Mouse (Mus musculus): Measurements from ENCODE around the gene Nbl1. TPM values are rescaled to one million over a fixed set of nuclear protein-coding genes. Genes with fewer than 3 reads are reported as not detected.

The Nbl1 gene
- polyA plus RNA-seq, 1 experiment from 2014 or later: 91.6 TPM

GRCm38 (mm10) chr4:139112482-139112881, 19.7 kb upstream of the Nbl1 start:
- Histone ChIP-seq H3K4me3 (ENCODE audit: low read depth, low read length) (no peak overlapping the region), H3K4me1 (ENCODE audit: control insufficient read depth, insufficient read depth, low read length) (peaks cover 2% of the 10 kb centered on the region; the same call in 1 of the 2 replicates), H3K9me3 (replicated peaks; ENCODE audit: control insufficient read depth, low read length) (no peaks in the 10 kb centered on the region), H3K27me3 (ENCODE audit: control insufficient read depth, insufficient read depth, low read length) (no peaks in the 10 kb centered on the region), H3K36me3 (replicated peaks; ENCODE audit: control insufficient read depth, insufficient read depth, low read depth, low read length) (no peaks in the 10 kb centered on the region), H3K9ac (replicated peaks; ENCODE audit: low read length) (no peak overlapping the region; the same call in 1 of the 2 replicates), H3K4me2 (ENCODE audit: low read depth, low read length) (no peak overlapping the region), H3K27ac (replicated peaks; ENCODE audit: low read depth, low read length) (no peak overlapping the region)
- no peak for DNase-seq (ENCODE audit: low spot score)
- 66% methylated on average over 3 of the region's 3 CpGs for WGBS
- no peak for ATAC-seq (replicated peaks; ENCODE audit: insufficient number of reproducible peaks, low FRiP score, low TSS enrichment, low read depth)

DNA sequence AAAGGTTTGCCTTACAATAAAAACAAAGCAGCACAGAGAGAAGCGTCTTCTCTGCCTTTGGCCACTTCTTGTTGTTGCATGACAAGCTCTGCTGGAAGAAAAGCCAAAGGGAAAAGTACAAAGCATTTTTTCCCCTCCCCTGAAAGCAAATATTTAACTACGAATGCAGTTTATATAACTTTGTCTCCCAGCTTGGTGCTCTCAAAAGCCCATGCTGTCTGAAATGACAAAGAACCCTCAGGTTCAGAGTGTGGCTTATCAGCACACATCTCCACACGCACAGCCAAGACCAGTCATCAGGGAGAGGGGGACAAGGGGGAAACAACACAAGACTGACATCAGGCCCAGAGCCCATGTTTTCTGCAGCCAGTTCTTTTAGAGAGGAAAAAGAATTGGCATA, 18.6 kb upstream of the Nbl1 start:
- Histone ChIP-seq H3K9ac (replicated peaks; ENCODE audit: low read length) (no peak overlapping the region; the same call in 1 of the 2 replicates), H3K36me3 (replicated peaks; ENCODE audit: control insufficient read depth, insufficient read depth, low read depth, low read length) (no peaks in the 10 kb centered on the region), H3K4me3 (ENCODE audit: low read depth, low read length) (no peak overlapping the region), H3K4me1 (ENCODE audit: control insufficient read depth, insufficient read depth, low read length) (peaks cover 2% of the 10 kb centered on the region; the same call in 1 of the 2 replicates), H3K4me2 (ENCODE audit: low read depth, low read length) (no peak overlapping the region), H3K9me3 (replicated peaks; ENCODE audit: control insufficient read depth, low read length) (no peaks in the 10 kb centered on the region), H3K27me3 (ENCODE audit: control insufficient read depth, insufficient read depth, low read length) (no peaks in the 10 kb centered on the region), H3K27ac (replicated peaks; ENCODE audit: low read depth, low read length) (0 out of 2 replicates have a peak overlapping the region, but pooled peaks have one; percentile 3)
- no peak for ATAC-seq (replicated peaks; ENCODE audit: insufficient number of reproducible peaks, low FRiP score, low TSS enrichment, low read depth)
- 41% methylated on average over 3 of the region's 3 CpGs for WGBS
- no peak for DNase-seq (ENCODE audit: low spot score)

DNA sequence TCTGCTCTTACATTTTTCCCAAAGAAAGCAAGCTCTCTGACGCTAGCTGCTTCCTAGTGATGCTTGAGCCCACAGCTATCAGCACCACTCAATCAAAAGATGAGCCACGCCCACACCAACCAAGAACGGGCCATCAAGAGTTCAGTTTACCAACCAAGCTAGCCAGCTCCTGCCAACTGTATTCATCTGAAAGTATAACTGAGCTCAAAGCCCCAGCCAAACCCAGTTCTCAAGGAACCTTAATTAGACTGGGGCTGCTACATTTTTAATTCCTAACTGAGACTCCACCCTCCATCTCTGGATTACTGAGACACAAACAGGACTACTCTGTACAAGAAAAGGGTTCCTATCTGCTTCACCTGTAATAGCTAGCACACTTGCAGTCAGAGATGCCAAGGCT, 18.1 kb upstream of the Nbl1 start:
- H3K4me2 ChIP-seq (ENCODE audit: low read depth, low read length): no peak overlapping the region
- 0 out of 2 replicates have a peak overlapping the region, but pooled peaks have one; percentile 3 for H3K27ac ChIP-seq (replicated peaks; ENCODE audit: low read depth, low read length)
- ATAC-seq (replicated peaks; ENCODE audit: insufficient number of reproducible peaks, low FRiP score, low TSS enrichment, low read depth): no peak

DNA sequence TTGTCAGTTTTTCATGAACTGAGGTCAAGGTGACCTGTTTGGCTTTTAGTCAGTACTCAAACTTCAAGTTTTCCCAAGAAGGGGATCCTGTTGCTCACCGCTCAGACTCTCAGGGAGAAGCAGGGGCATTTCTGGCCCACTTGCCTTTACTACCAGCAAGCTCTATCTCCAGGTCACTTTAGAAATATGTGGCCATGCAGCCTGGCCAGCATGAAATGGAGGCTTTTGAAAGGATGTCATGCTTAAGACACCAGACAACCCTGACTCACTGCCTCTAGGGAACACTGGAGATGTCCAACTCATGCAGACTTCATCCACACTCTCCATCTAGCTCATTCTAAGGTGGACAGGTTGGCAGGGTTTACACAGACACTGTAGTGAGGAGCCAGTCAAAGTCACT, 12.7 kb upstream of the Nbl1 start:
- Histone ChIP-seq H3K9me3 (replicated peaks; ENCODE audit: control insufficient read depth, low read length) (no peaks in the 10 kb centered on the region), H3K4me1 (ENCODE audit: control insufficient read depth, insufficient read depth, low read length) (no peaks in the 10 kb centered on the region), H3K27ac (replicated peaks; ENCODE audit: low read depth, low read length) (no peak overlapping the region), H3K4me3 (ENCODE audit: low read depth, low read length) (no peak overlapping the region), H3K9ac (replicated peaks; ENCODE audit: low read length) (no peak overlapping the region), H3K36me3 (replicated peaks; ENCODE audit: control insufficient read depth, insufficient read depth, low read depth, low read length) (peaks cover 2% of the 10 kb centered on the region), H3K27me3 (ENCODE audit: control insufficient read depth, insufficient read depth, low read length) (no peaks in the 10 kb centered on the region), H3K4me2 (ENCODE audit: low read depth, low read length) (no peak overlapping the region)
- DNase-seq (ENCODE audit: low spot score) (no peak), ATAC-seq (replicated peaks; ENCODE audit: insufficient number of reproducible peaks, low FRiP score, low TSS enrichment, low read depth) (no peak)
- WGBS: 98% methylated on average over 1 of the region's 1 CpGs

More for the DNA sequence above, 18.1 kb upstream of the Nbl1 start:
- WGBS: 71% methylated on average over 3 of the region's 3 CpGs
- Histone ChIP-seq H3K27me3 (ENCODE audit: control insufficient read depth, insufficient read depth, low read length) (no peaks in the 10 kb centered on the region), H3K9ac (replicated peaks; ENCODE audit: low read length) (no peak overlapping the region), H3K4me1 (ENCODE audit: control insufficient read depth, insufficient read depth, low read length) (peaks cover 2% of the 10 kb centered on the region; the same call in 1 of the 2 replicates), H3K9me3 (replicated peaks; ENCODE audit: control insufficient read depth, low read length) (no peaks in the 10 kb centered on the region), H3K36me3 (replicated peaks; ENCODE audit: control insufficient read depth, insufficient read depth, low read depth, low read length) (no peaks in the 10 kb centered on the region), H3K4me3 (ENCODE audit: low read depth, low read length) (no peak overlapping the region)
- DNase-seq (ENCODE audit: low spot score): no peak

DNA sequence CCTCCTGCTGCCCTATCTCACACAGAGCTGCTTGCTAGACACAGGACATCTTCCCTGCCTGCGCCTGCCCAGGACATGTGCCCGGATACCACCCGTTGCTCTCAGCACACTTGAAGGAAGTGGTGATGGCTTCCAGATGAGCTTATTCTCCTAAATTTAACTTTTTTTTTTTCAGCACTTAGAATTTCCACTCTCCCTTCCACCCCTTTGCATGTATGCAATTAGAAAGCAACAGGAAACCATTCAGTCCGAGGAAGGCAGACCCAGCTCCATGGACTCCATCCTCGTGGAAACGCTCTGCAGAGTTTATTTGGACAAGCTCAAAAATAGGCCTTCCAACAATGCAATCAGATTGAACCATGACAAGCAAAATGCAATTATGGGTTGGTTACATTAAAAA, 8.8 kb upstream of the Nbl1 start:
- 44% methylated on average over 6 of the region's 6 CpGs for WGBS
- Histone ChIP-seq H3K36me3 (replicated peaks; ENCODE audit: control insufficient read depth, insufficient read depth, low read depth, low read length) (peaks cover 2% of the 10 kb centered on the region), H3K4me2 (ENCODE audit: low read depth, low read length) (no peak overlapping the region), H3K27me3 (ENCODE audit: control insufficient read depth, insufficient read depth, low read length) (no peaks in the 10 kb centered on the region), H3K27ac (replicated peaks; ENCODE audit: low read depth, low read length) (0 out of 2 replicates have a peak overlapping the region, but pooled peaks have one; percentile 20), H3K4me3 (ENCODE audit: low read depth, low read length) (no peak overlapping the region), H3K9ac (replicated peaks; ENCODE audit: low read length) (no peak overlapping the region), H3K9me3 (replicated peaks; ENCODE audit: control insufficient read depth, low read length) (no peaks in the 10 kb centered on the region), H3K4me1 (ENCODE audit: control insufficient read depth, insufficient read depth, low read length) (no peaks in the 10 kb centered on the region)
- DNase-seq (ENCODE audit: low spot score) (peak; percentile 39), ATAC-seq (replicated peaks; ENCODE audit: insufficient number of reproducible peaks, low FRiP score, low TSS enrichment, low read depth) (no peak)

GRCm38 (mm10) chr4:139100326-139100725, 7.5 kb upstream of the Nbl1 start:
- H3K4me2 ChIP-seq (ENCODE audit: low read depth, low read length): no peak overlapping the region
- no peak for ATAC-seq (replicated peaks; ENCODE audit: insufficient number of reproducible peaks, low FRiP score, low TSS enrichment, low read depth)

DNA sequence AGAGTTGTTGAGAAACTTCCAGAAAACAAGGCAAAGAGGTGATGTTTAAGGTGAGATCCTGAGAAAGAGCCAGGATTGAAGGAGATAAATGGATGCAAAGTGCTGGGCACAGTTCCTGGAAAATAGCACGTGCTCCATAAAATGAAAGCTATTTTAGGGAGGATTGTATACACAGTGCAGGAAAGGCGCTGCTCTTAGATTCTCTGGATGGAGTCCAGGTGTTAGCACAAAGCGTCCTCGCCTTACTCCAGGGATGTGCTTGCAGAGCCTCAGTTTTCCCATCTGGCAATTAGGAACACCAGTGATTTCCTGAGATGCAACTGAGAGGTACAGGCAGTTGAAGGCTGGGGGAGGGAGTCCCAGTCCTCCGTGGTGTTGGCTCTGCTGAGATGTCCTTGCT, 3.4 kb upstream of the Nbl1 start:
- H3K4me2 ChIP-seq (ENCODE audit: low read depth, low read length): no peak overlapping the region
- no peaks in the 10 kb centered on the region for H3K9me3 ChIP-seq (replicated peaks; ENCODE audit: control insufficient read depth, low read length)
- H3K27me3 ChIP-seq (ENCODE audit: control insufficient read depth, insufficient read depth, low read length): peaks cover 3% of the 10 kb centered on the region; the same call in 1 of the 2 replicates
- H3K36me3 ChIP-seq (replicated peaks; ENCODE audit: control insufficient read depth, insufficient read depth, low read depth, low read length): no peaks in the 10 kb centered on the region
- ATAC-seq (replicated peaks; ENCODE audit: insufficient number of reproducible peaks, low FRiP score, low TSS enrichment, low read depth) (no peak), DNase-seq (ENCODE audit: low spot score) (no peak)
- no peak overlapping the region for H3K27ac ChIP-seq (replicated peaks; ENCODE audit: low read depth, low read length)
- no peak overlapping the region for H3K9ac ChIP-seq (replicated peaks; ENCODE audit: low read length)
- H3K4me3 ChIP-seq (ENCODE audit: low read depth, low read length): no peak overlapping the region
- H3K4me1 ChIP-seq (ENCODE audit: control insufficient read depth, insufficient read depth, low read length): no peaks in the 10 kb centered on the region; the same call in 1 of the 2 replicates
- 78% methylated on average over 5 of the region's 5 CpGs for WGBS

More at GRCm38 (mm10) chr4:139100326-139100725, 7.5 kb upstream of the Nbl1 start:
- Histone ChIP-seq H3K4me1 (ENCODE audit: control insufficient read depth, insufficient read depth, low read length) (no peaks in the 10 kb centered on the region), H3K9me3 (replicated peaks; ENCODE audit: control insufficient read depth, low read length) (no peaks in the 10 kb centered on the region), H3K9ac (replicated peaks; ENCODE audit: low read length) (no peak overlapping the region), H3K4me3 (ENCODE audit: low read depth, low read length) (no peak overlapping the region), H3K27ac (replicated peaks; ENCODE audit: low read depth, low read length) (no peak overlapping the region), H3K36me3 (replicated peaks; ENCODE audit: control insufficient read depth, insufficient read depth, low read depth, low read length) (peaks cover 2% of the 10 kb centered on the region), H3K27me3 (ENCODE audit: control insufficient read depth, insufficient read depth, low read length) (no peaks in the 10 kb centered on the region)
- no peak for DNase-seq (ENCODE audit: low spot score)
- 95% methylated on average over 8 of the region's 8 CpGs for WGBS

DNA sequence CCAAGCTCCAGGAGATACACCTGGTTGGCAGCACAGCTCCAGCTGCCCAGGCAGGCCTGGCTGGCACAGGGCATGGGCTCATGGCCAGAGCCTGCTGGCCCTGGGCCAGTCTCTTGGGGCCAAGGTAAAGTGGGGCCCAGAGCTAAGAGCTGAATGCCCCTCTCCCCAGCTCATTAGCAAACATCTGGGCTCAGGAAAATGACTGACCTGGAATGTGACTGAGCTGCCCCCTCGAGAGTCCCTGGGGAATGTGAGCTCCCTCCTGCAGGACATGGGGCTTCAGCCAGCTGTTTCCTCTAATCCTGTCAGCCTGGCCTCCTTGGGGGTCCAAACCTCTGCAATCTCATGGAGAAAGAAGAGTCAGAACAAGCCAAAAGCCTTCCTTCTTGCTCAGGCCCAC, 2.6 kb upstream of the Nbl1 start:
- H3K9ac ChIP-seq (replicated peaks; ENCODE audit: low read length): no peak overlapping the region
- H3K4me1 ChIP-seq (ENCODE audit: control insufficient read depth, insufficient read depth, low read length): peaks cover 3% of the 10 kb centered on the region; the same call in 1 of the 2 replicates
- H3K4me3 ChIP-seq (ENCODE audit: low read depth, low read length): no peak overlapping the region
- ATAC-seq (replicated peaks; ENCODE audit: insufficient number of reproducible peaks, low FRiP score, low TSS enrichment, low read depth) (no peak), DNase-seq (ENCODE audit: low spot score) (no peak)
- no peak overlapping the region for H3K27ac ChIP-seq (replicated peaks; ENCODE audit: low read depth, low read length)
- H3K27me3 ChIP-seq (ENCODE audit: control insufficient read depth, insufficient read depth, low read length): peaks cover 5% of the 10 kb centered on the region; the same call in 1 of the 2 replicates
- H3K36me3 ChIP-seq (replicated peaks; ENCODE audit: control insufficient read depth, insufficient read depth, low read depth, low read length): no peaks in the 10 kb centered on the region
- WGBS: 14% methylated on average over 1 of the region's 1 CpGs
- no peaks in the 10 kb centered on the region for H3K9me3 ChIP-seq (replicated peaks; ENCODE audit: control insufficient read depth, low read length)
- no peak overlapping the region for H3K4me2 ChIP-seq (ENCODE audit: low read depth, low read length)

Data from embryonic facial prominence, embryonic 11.5 days (tissue).